Mouse (Mus musculus) hindbrain, embryonic 14.5 days (tissue): Measurements from ENCODE around the gene Klhl23. TPM values are rescaled to one million over a fixed set of nuclear protein-coding genes. Genes with fewer than 3 reads are reported as not detected.

Source experiments
- ATAC-seq: fragments of 200-750 bp; cut with Nextera tagmentation; 2 replicates; pipeline ENCODE4 v1.8.0; 2017; ENCODE audit warnings: moderate number of reproducible peaks, mild to moderate bottlenecking, moderate TSS enrichment, moderate library complexity; ENCODE audit not compliant: low FRiP score
- DNase-seq: peaks from one replicate; pipeline ENCODE4 v3.0.0-alpha.2; 2015; ENCODE audit warnings: low spot score
- H3K27ac ChIP-seq: fragments of 300-500 bp; sonication (generic); 2 replicates; pipeline ENCODE4 v1.5.1; 2014; ENCODE audit warnings: mild to moderate bottlenecking, moderate library complexity
- H3K27me3 ChIP-seq: fragments of 300-500 bp; sonication (generic); 2 replicates; pipeline ENCODE4 v1.6.1; 2014; ENCODE audit warnings: mild to moderate bottlenecking, low read length, mixed read lengths; ENCODE audit not compliant: control insufficient read depth, insufficient read depth
- H3K36me3 ChIP-seq: fragments of 300-500 bp; sonication (generic); replicated peaks from 2 replicates; pipeline ENCODE4 v1.6.1; 2014; ENCODE audit not compliant: control insufficient read depth, insufficient read depth
- H3K4me1 ChIP-seq: fragments of 300-500 bp; sonication (generic); replicated peaks from 2 replicates; pipeline ENCODE4 v1.6.1; 2014; ENCODE audit warnings: antibody characterized with exemption, low read length, mixed read lengths; ENCODE audit not compliant: control insufficient read depth, insufficient read depth
- H3K4me2 ChIP-seq: fragments of 300-500 bp; sonication (generic); replicated peaks from 2 replicates; pipeline ENCODE4 v1.6.1; 2014; ENCODE audit warnings: mild to moderate bottlenecking, moderate library complexity
- H3K4me3 ChIP-seq: fragments of 300-500 bp; sonication (generic); replicated peaks from 2 replicates; pipeline ENCODE4 v1.5.1; 2014; ENCODE audit warnings: mild to moderate bottlenecking, low read length
- H3K9ac ChIP-seq: fragments of 300-500 bp; sonication (generic); 2 replicates; pipeline ENCODE4 v1.6.1; 2014
- H3K9me3 ChIP-seq: fragments of 300-500 bp; sonication (generic); 2 replicates; pipeline ENCODE4 v1.6.1; 2016; ENCODE audit warnings: low read length; ENCODE audit not compliant: control insufficient read depth
- WGBS: fragments of 180-500 bp; shearing (Covaris S2); extraction: QIAGEN DNeasy Blood & Tissue Kit; methylation state at CpG from one replicate; pipeline ENCODE4 v1.1.7; 2014; 5-methylcytosine and 5-hydroxymethylcytosine counted together
- polyA plus RNA-seq: library from polyadenylated mRNA; unstranded; fragments of >200 nt; fragmentation: Nextera tagmentation; extraction: Ambion mirVana; gene quantifications from 2 replicates; pipeline ENCODE4 v1.2.1, GENCODE M21; 2014

Klhl23 gene
- polyA plus RNA-seq, 1 experiment from 2014 or later = 106 TPM

- ATAC-seq (no peak), DNase-seq (no peak)
- peaks cover 16% of the 10 kb centered on the region for H3K4me1 ChIP-seq
- 7% methylated on average over 12 of the region's 12 CpGs for WGBS
- no peaks in the 10 kb centered on the region for H3K9me3 ChIP-seq
- no peaks in the 10 kb centered on the region for H3K36me3 ChIP-seq
- peak overlapping the region; percentile 57 for H3K4me3 ChIP-seq
- H3K27ac ChIP-seq = peak overlapping the region; percentile 64
- H3K27me3 ChIP-seq = no peaks in the 10 kb centered on the region
- H3K9ac ChIP-seq = peak overlapping the region; percentile 79
- H3K4me2 ChIP-seq = peak overlapping the region; percentile 86
Measured at GRCm38 (mm10) chr2:69885050-69885449, 63.3 kb downstream of the Klhl23 start.

- no peaks in the 10 kb centered on the region for H3K36me3 ChIP-seq
- H3K4me2 ChIP-seq = peak within 1 kb of the TSS; percentile 86
- DNase-seq = peak; percentile 81
- peaks cover 16% of the 10 kb centered on the region for H3K4me1 ChIP-seq
- H3K27ac ChIP-seq = peak within 1 kb of the TSS; percentile 64
- peak; percentile 93 for ATAC-seq
- peak within 1 kb of the TSS; percentile 79 for H3K9ac ChIP-seq
- H3K27me3 ChIP-seq = no peaks in the 10 kb centered on the region
- H3K4me3 ChIP-seq = peak within 1 kb of the TSS; percentile 57
- WGBS = 3% methylated on average over 45 of the region's 45 CpGs
- H3K9me3 ChIP-seq = no peaks in the 10 kb centered on the region
Measured at GRCm38 (mm10) chr2:69885451-69886305, 63.9 kb downstream of the Klhl23 start, which contains the start of gene Mettl5. Mettl5 (minus strand) TSS chr2:69885615.

Other genes starting within 250 kb of the Klhl23 start
- 1.1 and 1.7 TPM in 2 replicates for gene Lrp2, start 235.9 kb upstream of the Klhl23 start, polyA plus RNA-seq
- 22.5 and 24.7 TPM in 2 replicates for gene Bbs5, start 174.8 kb upstream of the Klhl23 start, polyA plus RNA-seq
- gene Klhl41, start 151.8 kb upstream of the Klhl23 start, polyA plus RNA-seq = 0.13 and 0.24 TPM in 2 replicates
- gene Fastkd1, start 108.4 kb upstream of the Klhl23 start, polyA plus RNA-seq = 18.8 and 20.2 TPM in 2 replicates
- 83.9 and 84.8 TPM in 2 replicates for gene Ppig, start 99.4 kb upstream of the Klhl23 start, polyA plus RNA-seq
- gene Ccdc173, start 32.4 kb upstream of the Klhl23 start, polyA plus RNA-seq = 2.0 and 2.3 TPM in 2 replicates
- 40.2 and 47.0 TPM in 2 replicates for gene Phospho2, start 32.3 kb upstream of the Klhl23 start, polyA plus RNA-seq
- 225 and 239 TPM in 2 replicates for gene Ssb, start 39.6 kb downstream of the Klhl23 start, polyA plus RNA-seq
- 32.8 and 33.7 TPM in 2 replicates for gene Mettl5, start 63.7 kb downstream of the Klhl23 start, polyA plus RNA-seq
- 16.3 and 21.3 TPM in 2 replicates for gene Ubr3, start 75.3 kb downstream of the Klhl23 start, polyA plus RNA-seq
- 0.08 and 0.27 TPM in 2 replicates for gene Myo3b, start 217.2 kb downstream of the Klhl23 start, polyA plus RNA-seq